Mouse (Mus musculus): ENCODE data around the gene Dclk3. TPM values are rescaled to one million over a fixed set of nuclear protein-coding genes. Genes with fewer than 3 reads are reported as not detected.

The Dclk3 gene
- total and polyA plus RNA-seq, 2 experiments from 2014 or later: 7.4 to 10.7 TPM

DNA sequence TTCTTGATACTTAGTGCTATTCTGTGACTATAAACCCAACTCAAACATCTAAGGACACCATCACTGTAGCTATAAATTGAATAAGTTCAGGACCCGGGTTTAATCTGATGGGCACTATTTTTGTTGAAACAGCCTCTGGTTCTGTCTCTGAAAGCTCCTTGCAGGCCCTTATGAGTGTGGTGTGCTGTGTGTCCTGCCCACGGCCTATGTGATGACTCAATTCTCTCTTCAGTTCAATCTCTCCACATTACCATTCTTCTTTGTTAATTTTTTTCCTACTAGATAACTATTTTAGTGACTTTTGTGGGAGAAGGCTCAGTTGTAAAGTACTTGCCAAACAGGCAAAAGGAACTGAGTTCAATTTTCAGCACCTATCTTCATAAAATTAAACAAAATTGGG is 7.3 kb downstream of the Dclk3 start:
- H3K27me3 ChIP-seq (ENCODE audit: insufficient read depth, low read length): no peaks in the 10 kb centered on the region
- no peak overlapping the region for H3K4me2 ChIP-seq (ENCODE audit: low read depth, low read length, poor library complexity, severe bottlenecking)
- H3K9me3 ChIP-seq (ENCODE audit: low read length): no peaks in the 10 kb centered on the region
- H3K36me3 ChIP-seq (ENCODE audit: insufficient read depth, low read length): no peaks in the 10 kb centered on the region
- H3K4me3 ChIP-seq (ENCODE audit: low read depth, low read length): no peak overlapping the region
- no peak for TF ChIP-seq CTCF (IDR thresholded peaks at IDR 0.05)
- WGBS: 76% methylated on average over 2 of the region's 2 CpGs
- no peak overlapping the region for H3K9ac ChIP-seq (replicated peaks; ENCODE audit: low read length, poor library complexity, severe bottlenecking)
- no peaks in the 10 kb centered on the region for H3K4me1 ChIP-seq (ENCODE audit: insufficient read depth, low read length)
- ATAC-seq (ENCODE audit: low FRiP score) (no peak), DNase-seq (ENCODE audit: low spot score) (no peak)
- no peak overlapping the region for H3K27ac ChIP-seq (ENCODE audit: low read depth, low read length)

DNA sequence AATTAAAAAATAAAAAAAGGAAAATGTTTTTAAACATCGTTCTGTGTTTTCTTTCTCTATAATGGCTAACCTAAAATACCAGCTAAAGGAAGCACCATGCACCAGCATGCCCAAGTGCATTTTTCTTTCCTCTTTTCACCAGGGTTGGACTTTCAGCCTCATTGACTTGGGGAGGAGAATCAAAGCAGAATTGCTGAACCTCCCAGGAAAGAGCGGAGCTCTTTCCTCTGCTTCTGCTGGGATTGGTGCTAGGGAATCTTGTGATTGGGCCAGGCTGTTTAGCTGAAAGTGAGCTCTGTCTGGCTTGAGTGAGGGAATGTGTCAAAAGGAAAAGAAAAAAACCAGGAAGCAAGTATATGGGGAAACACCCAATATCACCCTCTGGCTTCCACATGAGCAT is 10.1 kb downstream of the Dclk3 start:
- no peak for TF ChIP-seq CTCF (IDR thresholded peaks at IDR 0.05)
- H3K27ac ChIP-seq (ENCODE audit: low read depth, low read length): no peak overlapping the region
- 83% methylated on average over 2 of the region's 2 CpGs for WGBS
- H3K4me3 ChIP-seq (ENCODE audit: low read depth, low read length): no peak overlapping the region
- no peak overlapping the region for H3K4me2 ChIP-seq (ENCODE audit: low read depth, low read length, poor library complexity, severe bottlenecking)
- DNase-seq (ENCODE audit: low spot score) (no peak), ATAC-seq (ENCODE audit: low FRiP score) (no peak)
- H3K9me3 ChIP-seq (ENCODE audit: low read length): no peaks in the 10 kb centered on the region
- H3K4me1 ChIP-seq (ENCODE audit: insufficient read depth, low read length): no peaks in the 10 kb centered on the region
- H3K9ac ChIP-seq (replicated peaks; ENCODE audit: low read length, poor library complexity, severe bottlenecking): no peak overlapping the region
- H3K36me3 ChIP-seq (ENCODE audit: insufficient read depth, low read length): no peaks in the 10 kb centered on the region
- no peaks in the 10 kb centered on the region for H3K27me3 ChIP-seq (ENCODE audit: insufficient read depth, low read length)

DNA sequence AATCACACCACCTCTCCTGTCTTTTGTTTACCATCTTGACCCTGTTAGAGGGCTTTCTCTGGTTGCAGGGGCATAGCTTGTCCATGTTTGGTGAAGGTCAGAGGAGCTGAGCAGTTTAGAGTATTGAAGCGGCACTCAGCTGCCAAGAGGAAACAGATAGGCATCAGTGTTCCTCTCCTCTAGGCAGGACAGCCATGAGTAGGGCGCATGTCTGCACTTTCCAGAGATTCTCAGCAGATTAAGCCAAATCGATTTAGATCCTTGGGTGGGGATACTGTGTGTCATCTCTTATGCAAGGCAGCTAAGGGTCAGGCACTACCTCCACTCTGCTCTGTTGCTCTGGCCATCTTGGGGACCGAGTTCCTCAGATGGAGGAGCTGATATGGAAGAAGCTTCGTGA is 11.0 kb downstream of the Dclk3 start:
- DNase-seq (ENCODE audit: low spot score) (no peak), ATAC-seq (ENCODE audit: low FRiP score) (no peak)
- Histone ChIP-seq H3K9ac (replicated peaks; ENCODE audit: low read length, poor library complexity, severe bottlenecking) (no peak overlapping the region), H3K27ac (ENCODE audit: low read depth, low read length) (no peak overlapping the region), H3K4me3 (ENCODE audit: low read depth, low read length) (no peak overlapping the region), H3K9me3 (ENCODE audit: low read length) (no peaks in the 10 kb centered on the region), H3K36me3 (ENCODE audit: insufficient read depth, low read length) (no peaks in the 10 kb centered on the region), H3K4me1 (ENCODE audit: insufficient read depth, low read length) (no peaks in the 10 kb centered on the region), H3K27me3 (ENCODE audit: insufficient read depth, low read length) (no peaks in the 10 kb centered on the region), H3K4me2 (ENCODE audit: low read depth, low read length, poor library complexity, severe bottlenecking) (no peak overlapping the region)
- no peak for TF ChIP-seq CTCF (IDR thresholded peaks at IDR 0.05)
- 85% methylated on average over 5 of the region's 5 CpGs for WGBS

DNA sequence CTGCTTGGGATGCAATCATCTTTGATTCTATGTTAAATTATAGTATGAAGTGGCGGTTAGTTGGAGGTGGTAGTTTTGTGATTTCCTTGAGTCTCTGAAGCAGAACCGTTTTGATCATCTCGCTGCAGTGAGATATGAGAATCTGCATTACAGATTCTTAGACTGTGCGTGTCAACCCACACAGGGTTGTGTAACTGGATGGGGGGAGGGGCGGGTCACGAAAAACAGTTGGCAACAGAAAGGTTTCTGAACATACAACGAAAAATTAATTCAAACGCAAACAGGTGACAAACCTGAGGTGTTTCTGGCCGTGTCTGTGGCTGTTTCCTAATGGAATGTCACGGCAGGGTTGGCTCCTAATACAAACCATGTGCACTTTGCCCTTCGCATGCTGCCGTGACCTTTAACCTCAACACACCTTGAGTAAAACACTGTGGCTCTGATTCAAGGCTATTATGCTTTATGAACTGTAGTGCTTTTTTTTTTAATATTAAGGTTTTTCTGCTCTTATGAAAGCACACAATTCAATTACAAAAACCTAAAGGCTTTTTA is 12.0 kb downstream of the Dclk3 start:
- H3K9me3 ChIP-seq (ENCODE audit: low read length): no peaks in the 10 kb centered on the region
- H3K4me3 ChIP-seq (ENCODE audit: low read depth, low read length): no peak overlapping the region
- no peaks in the 10 kb centered on the region for H3K36me3 ChIP-seq (ENCODE audit: insufficient read depth, low read length)
- no peak overlapping the region for H3K27ac ChIP-seq (ENCODE audit: low read depth, low read length)
- H3K4me2 ChIP-seq (ENCODE audit: low read depth, low read length, poor library complexity, severe bottlenecking): no peak overlapping the region
- H3K4me1 ChIP-seq (ENCODE audit: insufficient read depth, low read length): no peaks in the 10 kb centered on the region
- DNase-seq (ENCODE audit: low spot score) (no peak), ATAC-seq (ENCODE audit: low FRiP score) (no peak)
- H3K27me3 ChIP-seq (ENCODE audit: insufficient read depth, low read length): no peaks in the 10 kb centered on the region
- 81% methylated on average over 12 of the region's 12 CpGs for WGBS
- TF ChIP-seq CTCF (IDR thresholded peaks at IDR 0.05): no peak
- H3K9ac ChIP-seq (replicated peaks; ENCODE audit: low read length, poor library complexity, severe bottlenecking): no peak overlapping the region

DNA sequence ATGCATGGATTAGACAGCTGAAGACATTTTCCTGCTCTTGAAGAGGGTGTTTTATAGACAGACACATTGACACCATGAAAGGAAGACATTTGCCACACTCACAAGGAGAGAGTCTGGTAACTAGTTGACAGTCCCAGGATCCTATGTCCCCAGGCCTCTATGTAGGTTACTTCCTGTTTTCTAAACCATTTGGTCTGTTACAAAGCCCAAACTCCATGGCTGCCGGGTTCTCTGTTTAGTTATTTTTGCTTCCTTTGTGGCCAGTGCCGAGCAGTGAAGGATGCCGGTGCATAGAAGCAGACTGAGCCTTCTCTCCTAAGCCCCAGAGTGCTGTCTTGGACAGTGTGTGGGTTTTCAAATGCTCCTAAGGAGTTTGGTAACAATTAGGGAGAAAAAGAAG is 15.0 kb downstream of the Dclk3 start:
- Histone ChIP-seq H3K9me3 (ENCODE audit: low read length) (no peaks in the 10 kb centered on the region), H3K4me3 (ENCODE audit: low read depth, low read length) (no peak overlapping the region), H3K27me3 (ENCODE audit: insufficient read depth, low read length) (no peaks in the 10 kb centered on the region), H3K36me3 (ENCODE audit: insufficient read depth, low read length) (no peaks in the 10 kb centered on the region), H3K4me1 (ENCODE audit: insufficient read depth, low read length) (peaks cover 3% of the 10 kb centered on the region; the same call in 1 of the 2 replicates), H3K9ac (replicated peaks; ENCODE audit: low read length, poor library complexity, severe bottlenecking) (no peak overlapping the region), H3K27ac (ENCODE audit: low read depth, low read length) (no peak overlapping the region), H3K4me2 (ENCODE audit: low read depth, low read length, poor library complexity, severe bottlenecking) (no peak overlapping the region)
- no peak for DNase-seq (ENCODE audit: low spot score)
- ATAC-seq (ENCODE audit: low FRiP score): no peak
- no peak for TF ChIP-seq CTCF (IDR thresholded peaks at IDR 0.05)
- 63% methylated on average over 3 of the region's 3 CpGs for WGBS

DNA sequence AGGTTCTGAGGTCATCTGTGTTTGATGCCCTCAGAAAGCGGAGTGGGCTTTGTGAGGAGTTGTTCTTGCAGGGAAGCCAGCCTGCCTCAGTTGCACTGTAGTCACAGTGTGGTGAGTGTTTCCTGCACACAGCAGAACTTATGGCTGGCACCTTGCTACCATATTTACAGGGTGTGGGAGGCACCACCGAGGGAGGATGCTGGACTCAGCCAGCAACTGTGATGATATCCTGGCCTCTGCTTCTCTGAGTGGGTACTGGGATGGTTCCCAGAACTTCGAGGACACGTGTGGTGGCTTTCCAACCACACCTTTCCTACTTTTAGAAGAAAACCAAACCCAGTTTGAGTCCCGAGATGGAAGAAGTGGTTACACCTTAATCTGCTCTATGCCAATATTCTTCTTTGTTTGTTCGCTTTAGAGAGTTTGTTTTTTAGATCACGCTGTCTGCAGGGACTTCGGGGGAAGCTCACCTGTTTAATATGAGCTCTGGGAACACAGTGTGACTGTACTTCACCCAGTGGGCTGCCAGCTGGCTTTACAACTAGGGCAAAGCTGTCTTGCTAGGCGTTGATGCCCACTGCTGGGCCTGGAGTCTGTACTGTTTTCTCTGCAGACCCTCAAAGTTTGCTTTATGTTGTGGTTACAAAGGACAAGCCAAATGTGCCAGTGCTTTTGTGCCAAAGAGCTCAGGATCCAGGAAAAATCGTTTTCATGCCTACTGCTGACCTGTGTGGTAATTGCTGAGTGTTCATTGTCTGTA is 18.5 kb downstream of the Dclk3 start:
- no peak for ATAC-seq (ENCODE audit: low FRiP score)

More for the DNA sequence above, 18.5 kb downstream of the Dclk3 start:
- 71% methylated on average over 10 of the region's 10 CpGs for WGBS
- no peak overlapping the region for H3K27ac ChIP-seq (ENCODE audit: low read depth, low read length)
- no peaks in the 10 kb centered on the region for H3K27me3 ChIP-seq (ENCODE audit: insufficient read depth, low read length)
- no peak overlapping the region for H3K9ac ChIP-seq (replicated peaks; ENCODE audit: low read length, poor library complexity, severe bottlenecking)
- no peaks in the 10 kb centered on the region for H3K9me3 ChIP-seq (ENCODE audit: low read length)
- TF ChIP-seq CTCF (IDR thresholded peaks at IDR 0.05): no peak
- no peak overlapping the region for H3K4me3 ChIP-seq (ENCODE audit: low read depth, low read length)
- no peak overlapping the region for H3K4me2 ChIP-seq (ENCODE audit: low read depth, low read length, poor library complexity, severe bottlenecking)
- H3K36me3 ChIP-seq (ENCODE audit: insufficient read depth, low read length): no peaks in the 10 kb centered on the region
- peaks cover 13% of the 10 kb centered on the region; the same call in 1 of the 2 replicates for H3K4me1 ChIP-seq (ENCODE audit: insufficient read depth, low read length)
- peak; percentile 54 for DNase-seq (ENCODE audit: low spot score)

All from midbrain, postnatal 0 days (tissue).